Mouse (Mus musculus): ENCODE measurements around the gene Hsd17b11. TPM values are rescaled to one million over a fixed set of nuclear protein-coding genes. Genes with fewer than 3 reads are reported as not detected.
A peak's percentile ranks its signal among the peaks of the same experiment; 100 is the strongest.

Hsd17b11 gene
- polyA plus RNA-seq, 1 experiment from 2014 or later: 26.7 TPM

GRCm38 (mm10) chr5:104039154-104039932 lies 17.6 kb upstream of the Hsd17b11 start:
- Histone ChIP-seq H3K9ac (replicated peaks) (no peak overlapping the region), H3K4me3 (ENCODE audit: low read depth, low read length) (no peak overlapping the region), H3K36me3 (replicated peaks; ENCODE audit: insufficient read depth, low read length) (no peaks in the 10 kb centered on the region), H3K9me3 (ENCODE audit: low read length) (no peaks in the 10 kb centered on the region), H3K27ac (ENCODE audit: low read depth) (no peak overlapping the region), H3K4me1 (ENCODE audit: insufficient read depth) (peaks cover 10% of the 10 kb centered on the region), H3K27me3 (ENCODE audit: insufficient read depth, low read length) (no peaks in the 10 kb centered on the region), H3K4me2 (ENCODE audit: low read depth, low read length) (no peak overlapping the region)
- TF ChIP-seq CTCF (IDR thresholded peaks at IDR 0.05; ENCODE audit: low read depth) (peak; percentile 84), EP300 (IDR thresholded peaks at IDR 0.05; ENCODE audit: low read depth) (no peak)
- ATAC-seq: 0 out of 2 replicates have a peak, but pooled peaks have one; percentile 31
- DNase-seq: peak; percentile 49
- WGBS (ENCODE audit: insufficient replicate concordance): 55% methylated on average over 6 of the region's 6 CpGs

- peaks cover 21% of the 10 kb centered on the region for H3K4me1 ChIP-seq (ENCODE audit: insufficient read depth)
- no peak for DNase-seq
- no peaks in the 10 kb centered on the region for H3K27me3 ChIP-seq (ENCODE audit: insufficient read depth, low read length)
- peak overlapping the region; percentile 79 for H3K27ac ChIP-seq (ENCODE audit: low read depth)
- 0 out of 2 replicates have a peak, but pooled peaks have one; percentile 12 for TF ChIP-seq EP300 (IDR thresholded peaks at IDR 0.05; ENCODE audit: low read depth)
- TF ChIP-seq CTCF (IDR thresholded peaks at IDR 0.05; ENCODE audit: low read depth): no peak
- no peak overlapping the region for H3K4me2 ChIP-seq (ENCODE audit: low read depth, low read length)
- no peaks in the 10 kb centered on the region for H3K9me3 ChIP-seq (ENCODE audit: low read length)
- H3K9ac ChIP-seq (replicated peaks): no peak overlapping the region
- no peaks in the 10 kb centered on the region for H3K36me3 ChIP-seq (replicated peaks; ENCODE audit: insufficient read depth, low read length)
- 68% methylated on average over 1 of the region's 1 CpGs for WGBS (ENCODE audit: insufficient replicate concordance)
- ATAC-seq: peak; percentile 63
- H3K4me3 ChIP-seq (ENCODE audit: low read depth, low read length): no peak overlapping the region
Observed at GRCm38 (mm10) chr5:104036686-104037085, 15.0 kb upstream of the Hsd17b11 start.

DNA sequence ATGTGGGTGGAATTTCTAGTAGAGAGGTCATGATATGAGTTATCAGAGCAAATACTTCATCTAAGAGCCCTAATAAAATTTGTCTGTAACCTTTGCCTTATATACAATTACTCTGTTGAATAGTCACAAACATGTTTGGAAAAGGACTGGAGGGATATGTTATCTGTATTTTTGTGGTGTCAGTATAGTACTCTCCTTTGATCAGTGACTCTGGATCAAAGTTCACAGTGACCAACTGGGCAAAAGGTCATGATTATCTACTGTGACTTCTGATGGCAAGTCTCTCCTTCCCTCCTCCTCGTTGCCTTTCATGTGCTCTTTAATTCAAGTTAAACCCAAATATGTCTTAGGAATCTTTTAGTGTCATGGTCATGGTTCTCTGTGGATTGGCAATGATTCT lies 14.1 kb upstream of the Hsd17b11 start:
- no peaks in the 10 kb centered on the region for H3K27me3 ChIP-seq (ENCODE audit: insufficient read depth, low read length)
- peaks cover 21% of the 10 kb centered on the region for H3K4me1 ChIP-seq (ENCODE audit: insufficient read depth)
- ATAC-seq (peak; percentile 78), DNase-seq (no peak)
- peak; percentile 58; the same call in 1 of the 2 replicates for TF ChIP-seq EP300 (IDR thresholded peaks at IDR 0.05; ENCODE audit: low read depth)
- no peak for TF ChIP-seq CTCF (IDR thresholded peaks at IDR 0.05; ENCODE audit: low read depth)
- 36% methylated on average over 1 of the region's 1 CpGs for WGBS (ENCODE audit: insufficient replicate concordance)
- no peak overlapping the region for H3K4me3 ChIP-seq (ENCODE audit: low read depth, low read length)
- no peaks in the 10 kb centered on the region for H3K9me3 ChIP-seq (ENCODE audit: low read length)
- H3K9ac ChIP-seq (replicated peaks): no peak overlapping the region
- H3K4me2 ChIP-seq (ENCODE audit: low read depth, low read length): no peak overlapping the region
- H3K27ac ChIP-seq (ENCODE audit: low read depth): peak overlapping the region; percentile 79
- no peaks in the 10 kb centered on the region for H3K36me3 ChIP-seq (replicated peaks; ENCODE audit: insufficient read depth, low read length)

DNA sequence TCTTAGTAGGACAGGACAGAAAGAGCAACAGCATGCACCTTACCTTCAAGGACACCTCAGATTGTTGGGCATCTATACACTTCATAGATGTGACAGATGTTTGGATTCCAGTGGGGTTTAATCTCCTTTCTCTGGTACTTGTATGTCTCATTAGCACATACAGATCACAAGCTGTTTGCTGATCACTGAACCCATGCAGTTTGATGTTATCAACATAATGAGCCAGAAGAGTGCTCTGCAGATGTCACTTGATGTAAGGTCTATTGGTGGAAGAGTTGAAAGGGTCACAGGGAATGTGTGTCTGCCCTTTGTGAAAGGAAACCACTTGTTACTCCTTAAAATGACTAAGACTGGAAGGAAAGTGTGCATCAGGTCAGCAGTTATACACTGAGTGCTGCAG lies 13.3 kb upstream of the Hsd17b11 start:
- no peaks in the 10 kb centered on the region for H3K9me3 ChIP-seq (ENCODE audit: low read length)
- H3K27ac ChIP-seq (ENCODE audit: low read depth): peak overlapping the region; percentile 79
- H3K27me3 ChIP-seq (ENCODE audit: insufficient read depth, low read length): no peaks in the 10 kb centered on the region
- no peak overlapping the region for H3K4me3 ChIP-seq (ENCODE audit: low read depth, low read length)
- TF ChIP-seq EP300 (IDR thresholded peaks at IDR 0.05; ENCODE audit: low read depth) (no peak), CTCF (IDR thresholded peaks at IDR 0.05; ENCODE audit: low read depth) (no peak)
- no peak for ATAC-seq
- H3K4me1 ChIP-seq (ENCODE audit: insufficient read depth): peaks cover 21% of the 10 kb centered on the region
- H3K36me3 ChIP-seq (replicated peaks; ENCODE audit: insufficient read depth, low read length): no peaks in the 10 kb centered on the region
- H3K9ac ChIP-seq (replicated peaks): no peak overlapping the region
- H3K4me2 ChIP-seq (ENCODE audit: low read depth, low read length): no peak overlapping the region
- DNase-seq: no peak

GRCm38 (mm10) chr5:104032434-104033097 lies 10.8 kb upstream of the Hsd17b11 start:
- Histone ChIP-seq H3K9ac (replicated peaks) (no peak overlapping the region), H3K27me3 (ENCODE audit: insufficient read depth, low read length) (no peaks in the 10 kb centered on the region), H3K27ac (ENCODE audit: low read depth) (peak overlapping the region; percentile 64; the same call in 1 of the 2 replicates), H3K4me3 (ENCODE audit: low read depth, low read length) (no peak overlapping the region), H3K4me2 (ENCODE audit: low read depth, low read length) (no peak overlapping the region), H3K4me1 (ENCODE audit: insufficient read depth) (peaks cover 21% of the 10 kb centered on the region), H3K36me3 (replicated peaks; ENCODE audit: insufficient read depth, low read length) (no peaks in the 10 kb centered on the region), H3K9me3 (ENCODE audit: low read length) (no peaks in the 10 kb centered on the region)
- WGBS (ENCODE audit: insufficient replicate concordance): 81% methylated on average over 2 of the region's 2 CpGs
- peak; percentile 63 for ATAC-seq
- DNase-seq: no peak
- TF ChIP-seq CTCF (IDR thresholded peaks at IDR 0.05; ENCODE audit: low read depth) (no peak), EP300 (IDR thresholded peaks at IDR 0.05; ENCODE audit: low read depth) (no peak)

DNA sequence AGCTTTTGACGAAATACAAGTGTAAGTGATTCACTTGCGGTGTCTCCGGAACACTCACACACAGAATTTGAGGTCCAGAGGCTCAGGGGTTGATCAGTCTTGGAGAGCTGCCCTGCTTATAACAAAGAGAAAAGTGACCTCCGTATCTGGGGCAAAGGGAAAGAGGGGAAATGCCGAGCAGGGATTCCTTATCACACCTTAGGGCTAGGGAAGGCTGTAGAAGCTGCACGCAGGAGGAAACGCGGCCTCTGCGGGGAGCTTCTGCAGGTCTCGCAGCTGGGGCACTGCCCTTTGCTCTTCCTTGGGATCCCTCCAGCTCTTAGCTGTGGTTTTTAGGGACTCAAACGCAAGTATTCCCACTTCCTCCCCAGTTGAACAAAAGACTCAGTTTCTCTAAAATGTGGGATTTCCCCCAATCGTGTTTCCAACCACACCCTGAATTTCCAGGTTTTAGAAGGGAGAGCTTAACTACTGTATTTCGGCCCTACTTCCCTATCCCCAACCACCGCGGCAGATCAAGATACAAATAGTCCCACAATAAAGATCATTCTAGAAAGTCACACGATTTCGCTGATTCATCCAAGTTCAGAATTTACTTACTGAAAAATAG lies 3.6 kb upstream of the Hsd17b11 start:
- 36% methylated on average over 17 of the region's 17 CpGs for WGBS (ENCODE audit: insufficient replicate concordance)
- no peaks in the 10 kb centered on the region for H3K36me3 ChIP-seq (replicated peaks; ENCODE audit: insufficient read depth, low read length)
- peaks cover 28% of the 10 kb centered on the region for H3K4me1 ChIP-seq (ENCODE audit: insufficient read depth)
- no peak for ATAC-seq
- H3K4me2 ChIP-seq (ENCODE audit: low read depth, low read length): peak overlapping the region; percentile 59
- H3K27me3 ChIP-seq (ENCODE audit: insufficient read depth, low read length): no peaks in the 10 kb centered on the region
- H3K9me3 ChIP-seq (ENCODE audit: low read length): no peaks in the 10 kb centered on the region
- H3K9ac ChIP-seq (replicated peaks): no peak overlapping the region
- no peak for DNase-seq
- TF ChIP-seq EP300 (IDR thresholded peaks at IDR 0.05; ENCODE audit: low read depth) (no peak), CTCF (IDR thresholded peaks at IDR 0.05; ENCODE audit: low read depth) (no peak)
- H3K4me3 ChIP-seq (ENCODE audit: low read depth, low read length): 0 out of 2 replicates have a peak overlapping the region, but pooled peaks have one; percentile 25
- no peak overlapping the region for H3K27ac ChIP-seq (ENCODE audit: low read depth)

Measured in liver, postnatal 0 days (tissue).